Mouse (Mus musculus) forebrain, embryonic 13.5 days (tissue): ENCODE data around the gene Esyt3. TPM values are rescaled to one million over a fixed set of nuclear protein-coding genes. Genes with fewer than 3 reads are reported as not detected.
A peak's percentile ranks its signal among the peaks of the same experiment; 100 is the strongest.

Experiments
- ATAC-seq: fragments of 200-750 bp; cut with Nextera tagmentation; 2 replicates; pipeline ENCODE4 v1.8.0; 2017
- H3K27ac ChIP-seq: fragments of 300-500 bp; sonication (generic); 2 replicates; pipeline ENCODE4 v1.5.1; 2015; ENCODE audit warnings: inconsistent platforms, mild to moderate bottlenecking, moderate library complexity
- H3K27me3 ChIP-seq: fragments of 300-500 bp; sonication (generic); 2 replicates; pipeline ENCODE4 v1.6.1; 2015; ENCODE audit warnings: mild to moderate bottlenecking, inconsistent platforms
- H3K36me3 ChIP-seq: fragments of 300-500 bp; sonication (generic); 2 replicates; pipeline ENCODE4 v1.6.1; 2015; ENCODE audit warnings: mild to moderate bottlenecking, inconsistent platforms; ENCODE audit not compliant: poor library complexity, severe bottlenecking
- H3K4me1 ChIP-seq: fragments of 300-500 bp; sonication (generic); 2 replicates; pipeline ENCODE4 v1.6.1; 2015; ENCODE audit warnings: inconsistent platforms
- H3K4me2 ChIP-seq: fragments of 300-500 bp; sonication (generic); 2 replicates; pipeline ENCODE4 v1.6.1; 2015; ENCODE audit warnings: inconsistent platforms, mild to moderate bottlenecking, moderate library complexity
- H3K4me3 ChIP-seq: fragments of 300-500 bp; sonication (generic); 2 replicates; pipeline ENCODE4 v1.5.1; 2015; ENCODE audit warnings: mild to moderate bottlenecking, inconsistent platforms
- H3K9ac ChIP-seq: fragments of 300-500 bp; sonication (generic); 2 replicates; pipeline ENCODE4 v1.6.1; 2015; ENCODE audit warnings: mild to moderate bottlenecking, inconsistent platforms
- H3K9me3 ChIP-seq: fragments of 300-500 bp; sonication (generic); replicated peaks from 2 replicates; pipeline ENCODE4 v1.6.1; 2016; ENCODE audit warnings: inconsistent platforms
- WGBS: fragments of 180-500 bp; shearing (Covaris S2); methylation state at CpG from one replicate; pipeline ENCODE4 v1.1.7; 2015; 5-methylcytosine and 5-hydroxymethylcytosine counted together
- polyA plus RNA-seq: library from polyadenylated mRNA; unstranded; fragments of >200 nt; fragmentation: Nextera tagmentation; extraction: Ambion mirVana; gene quantifications from 2 replicates; pipeline ENCODE4 v1.2.1, GENCODE M21; 2015

Gene Esyt3
- polyA plus RNA-seq, 1 experiment from 2014 or later: 0.31 TPM

DNA sequence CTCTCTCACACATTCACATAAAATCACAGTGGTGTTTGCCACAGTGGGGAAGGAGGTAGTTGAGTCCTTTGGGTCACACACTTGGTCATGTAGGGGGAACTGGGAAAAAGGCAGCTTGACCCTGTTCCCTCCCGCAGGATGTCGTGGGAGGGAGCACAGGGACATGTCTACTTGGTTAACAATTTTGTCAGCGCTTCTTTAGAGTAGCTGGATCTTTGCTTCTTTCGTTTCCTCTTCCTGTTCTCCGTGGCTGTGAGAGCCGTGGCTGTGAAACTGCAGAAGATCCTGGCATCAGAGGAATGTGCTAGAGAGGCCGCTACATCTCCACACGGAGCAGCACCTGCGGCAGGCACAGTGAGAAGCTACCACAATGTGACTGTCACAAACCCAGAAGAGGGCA is 24.2 kb upstream of the Esyt3 start:
- Histone ChIP-seq H3K4me3 (no peak overlapping the region), H3K36me3 (peaks cover 19% of the 10 kb centered on the region), H3K27me3 (0 out of 2 replicates have a peak, but pooled peaks cover 1% of the 10 kb centered on the region), H3K9ac (no peak overlapping the region), H3K4me1 (no peaks in the 10 kb centered on the region), H3K9me3 (no peaks in the 10 kb centered on the region), H3K4me2 (no peak overlapping the region), H3K27ac (no peak overlapping the region)
- ATAC-seq: no peak
- WGBS: 86% methylated on average over 9 of the region's 9 CpGs

DNA sequence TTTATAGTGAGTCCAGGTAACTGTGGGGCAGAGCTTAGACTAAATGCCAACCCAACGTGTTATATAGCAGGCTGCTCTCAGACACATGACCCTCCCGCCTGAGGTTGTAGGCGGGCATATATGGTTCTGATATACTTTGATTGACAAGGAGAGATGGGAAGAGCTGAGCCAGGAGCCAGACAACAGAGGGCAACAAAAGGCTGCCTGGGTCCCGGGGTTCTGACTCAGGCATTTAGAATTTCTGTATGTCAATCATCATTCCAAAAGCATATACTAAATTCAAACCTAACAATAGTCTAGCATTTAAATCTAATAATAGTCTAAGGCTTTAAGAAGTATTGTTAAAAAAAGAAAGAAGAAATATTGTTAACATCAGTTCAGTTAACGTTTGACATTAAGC is 20.8 kb upstream of the Esyt3 start:
- no peak overlapping the region for H3K9ac ChIP-seq
- WGBS: 69% methylated on average over 5 of the region's 5 CpGs
- ATAC-seq: no peak
- no peak overlapping the region for H3K4me3 ChIP-seq
- H3K27me3 ChIP-seq: 0 out of 2 replicates have a peak, but pooled peaks cover 3% of the 10 kb centered on the region
- H3K9me3 ChIP-seq: no peaks in the 10 kb centered on the region
- H3K36me3 ChIP-seq: no peaks in the 10 kb centered on the region
- H3K27ac ChIP-seq: no peak overlapping the region
- no peak overlapping the region for H3K4me2 ChIP-seq
- H3K4me1 ChIP-seq: no peaks in the 10 kb centered on the region

DNA sequence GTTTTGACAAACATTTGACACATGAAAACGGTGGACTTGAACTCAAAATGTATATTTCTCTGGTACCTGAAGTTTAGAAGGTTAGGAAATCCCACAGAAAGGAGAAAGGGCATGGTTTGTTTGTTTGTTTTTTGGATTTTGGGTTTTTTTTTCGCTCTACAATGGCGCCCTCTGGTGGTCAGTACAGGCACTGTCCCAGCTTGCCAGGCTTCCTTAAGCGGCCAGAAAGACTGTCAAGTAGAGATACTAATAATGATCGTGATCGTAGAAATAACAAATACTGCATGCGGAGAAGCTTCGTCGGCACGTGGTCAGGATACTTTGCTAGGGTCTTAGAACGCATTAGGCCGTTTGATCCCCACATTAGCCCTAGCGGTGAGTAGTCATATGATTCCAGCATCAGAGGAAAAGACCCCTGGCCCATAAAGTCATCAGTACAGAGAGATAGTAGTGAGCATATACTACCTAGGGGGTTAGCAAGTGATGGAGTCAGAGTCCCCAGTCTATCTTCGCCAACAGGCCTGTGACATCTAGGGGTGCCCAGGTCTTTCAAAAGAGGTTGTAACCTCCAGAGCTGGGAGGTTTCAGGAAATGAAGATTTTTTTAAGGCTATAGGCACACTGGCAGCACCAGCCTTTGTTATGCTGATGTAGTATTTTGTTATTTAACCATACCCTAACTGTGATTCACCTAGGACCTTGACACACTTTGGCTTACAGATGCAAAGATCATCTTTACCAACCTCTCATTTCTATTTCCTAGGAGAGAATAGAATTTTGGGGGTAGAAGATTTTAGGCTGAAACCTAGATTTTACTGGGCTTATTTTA is 18.4 kb upstream of the Esyt3 start:
- H3K9ac ChIP-seq: no peak overlapping the region; the same call in 1 of the 2 replicates
- no peak overlapping the region for H3K27ac ChIP-seq
- H3K9me3 ChIP-seq: no peaks in the 10 kb centered on the region
- no peak for ATAC-seq
- H3K4me1 ChIP-seq: no peaks in the 10 kb centered on the region
- 9% methylated on average over 14 of the region's 14 CpGs for WGBS
- H3K27me3 ChIP-seq: 0 out of 2 replicates have a peak, but pooled peaks cover 3% of the 10 kb centered on the region
- H3K4me3 ChIP-seq: no peak overlapping the region
- H3K4me2 ChIP-seq: peak overlapping the region; percentile 35
- no peaks in the 10 kb centered on the region for H3K36me3 ChIP-seq

DNA sequence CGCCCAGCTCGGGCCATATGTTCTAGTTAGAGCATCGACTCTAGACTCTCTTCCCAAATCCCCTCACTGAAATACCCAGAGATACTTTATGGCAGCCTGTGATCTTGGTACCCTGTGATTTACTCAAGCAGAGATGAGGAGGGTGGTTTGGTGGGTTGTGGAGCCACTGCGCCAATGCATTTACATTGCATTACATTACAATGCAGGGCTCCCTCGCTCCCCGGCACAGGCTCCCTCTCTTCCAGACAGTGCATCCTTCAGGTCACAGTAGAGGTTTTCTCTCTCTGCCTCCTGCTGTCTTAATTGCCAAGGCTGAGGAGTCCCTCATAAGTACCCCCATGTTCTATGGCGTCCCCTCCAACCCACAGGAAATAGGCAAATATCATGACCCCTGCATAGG is 10.1 kb upstream of the Esyt3 start:
- H3K36me3 ChIP-seq: no peaks in the 10 kb centered on the region
- H3K27me3 ChIP-seq: no peaks in the 10 kb centered on the region
- H3K4me2 ChIP-seq: no peak overlapping the region
- H3K9ac ChIP-seq: no peak overlapping the region
- H3K4me1 ChIP-seq: no peaks in the 10 kb centered on the region
- no peak overlapping the region for H3K27ac ChIP-seq
- no peak for ATAC-seq
- no peaks in the 10 kb centered on the region for H3K9me3 ChIP-seq
- no peak overlapping the region for H3K4me3 ChIP-seq
- WGBS: 82% methylated on average over 7 of the region's 7 CpGs

DNA sequence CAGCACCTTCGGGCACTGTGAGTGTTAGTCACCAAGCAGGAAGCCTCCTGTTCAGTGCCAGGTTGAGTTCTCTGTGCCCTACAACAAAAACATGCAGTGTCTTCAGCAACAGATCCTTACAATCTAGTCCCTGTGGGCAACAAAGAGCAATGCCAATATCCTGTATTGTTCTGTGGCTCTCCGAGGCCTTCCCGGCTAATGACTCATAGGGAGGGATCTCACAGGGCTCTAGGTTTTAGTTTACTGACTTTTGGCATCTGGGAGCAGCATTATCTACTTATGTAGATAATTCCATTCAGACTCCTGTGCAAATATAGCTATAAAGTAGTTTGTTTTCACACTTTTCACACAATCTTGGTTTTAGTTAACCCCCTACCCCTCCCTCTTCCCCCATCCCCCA is 7.5 kb upstream of the Esyt3 start:
- no peak overlapping the region for H3K4me3 ChIP-seq
- H3K36me3 ChIP-seq: no peaks in the 10 kb centered on the region
- H3K27ac ChIP-seq: no peak overlapping the region
- H3K4me2 ChIP-seq: no peak overlapping the region
- 76% methylated on average over 3 of the region's 3 CpGs for WGBS
- H3K4me1 ChIP-seq: no peaks in the 10 kb centered on the region
- no peaks in the 10 kb centered on the region for H3K27me3 ChIP-seq
- no peak overlapping the region for H3K9ac ChIP-seq
- no peak for ATAC-seq
- H3K9me3 ChIP-seq: no peaks in the 10 kb centered on the region

DNA sequence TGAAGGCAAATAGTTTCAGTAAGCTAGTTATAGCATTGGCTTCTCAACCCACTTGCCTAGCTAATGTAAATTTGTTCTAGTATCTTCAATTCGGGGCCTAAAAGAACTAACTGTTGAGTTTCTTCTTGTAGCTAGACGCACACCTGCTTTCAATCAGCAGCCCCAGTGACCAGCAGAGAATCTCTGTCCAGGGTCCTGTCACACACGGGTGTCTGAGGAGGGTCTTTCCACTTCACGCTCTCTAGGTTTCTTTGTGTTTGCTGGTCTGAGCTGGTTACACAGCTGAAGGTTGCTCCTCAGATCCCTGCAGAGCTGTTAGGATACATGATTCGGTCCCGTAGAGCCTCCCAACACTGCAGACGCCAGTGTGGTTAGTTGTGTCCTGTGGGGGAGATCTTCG is 4.7 kb upstream of the Esyt3 start:
- no peak overlapping the region for H3K4me3 ChIP-seq
- WGBS: 75% methylated on average over 8 of the region's 8 CpGs
- no peaks in the 10 kb centered on the region for H3K36me3 ChIP-seq
- no peak overlapping the region for H3K27ac ChIP-seq
- peaks cover 21% of the 10 kb centered on the region for H3K27me3 ChIP-seq
- no peak for ATAC-seq
- peaks cover 5% of the 10 kb centered on the region for H3K4me1 ChIP-seq
- H3K4me2 ChIP-seq: no peak overlapping the region
- H3K9ac ChIP-seq: no peak overlapping the region
- no peaks in the 10 kb centered on the region for H3K9me3 ChIP-seq

DNA sequence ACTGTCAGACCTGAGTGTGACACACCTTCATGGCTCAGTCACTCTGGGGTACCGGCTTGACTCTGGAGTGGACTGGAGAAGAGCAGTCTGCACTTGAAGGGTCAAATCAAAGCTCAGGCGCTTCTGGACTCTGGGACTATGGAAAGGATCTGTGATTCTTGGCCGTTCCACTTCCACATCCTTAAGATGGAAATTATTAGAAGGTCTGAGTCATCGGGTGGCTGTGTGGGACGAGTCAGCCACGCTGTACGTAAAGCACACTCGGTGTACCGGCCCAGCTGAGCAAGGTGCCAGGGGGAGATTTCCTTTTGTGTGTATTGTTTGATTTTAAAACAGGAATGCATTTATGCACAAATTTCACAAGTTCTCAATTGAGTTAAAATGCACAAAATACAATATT is 3.6 kb upstream of the Esyt3 start:
- H3K9ac ChIP-seq: no peak overlapping the region
- no peak for ATAC-seq
- WGBS: 86% methylated on average over 9 of the region's 9 CpGs
- H3K36me3 ChIP-seq: no peaks in the 10 kb centered on the region
- peaks cover 14% of the 10 kb centered on the region for H3K4me1 ChIP-seq
- H3K4me3 ChIP-seq: no peak overlapping the region
- H3K9me3 ChIP-seq: no peaks in the 10 kb centered on the region
- peaks cover 33% of the 10 kb centered on the region for H3K27me3 ChIP-seq
- H3K4me2 ChIP-seq: no peak overlapping the region
- no peak overlapping the region for H3K27ac ChIP-seq

DNA sequence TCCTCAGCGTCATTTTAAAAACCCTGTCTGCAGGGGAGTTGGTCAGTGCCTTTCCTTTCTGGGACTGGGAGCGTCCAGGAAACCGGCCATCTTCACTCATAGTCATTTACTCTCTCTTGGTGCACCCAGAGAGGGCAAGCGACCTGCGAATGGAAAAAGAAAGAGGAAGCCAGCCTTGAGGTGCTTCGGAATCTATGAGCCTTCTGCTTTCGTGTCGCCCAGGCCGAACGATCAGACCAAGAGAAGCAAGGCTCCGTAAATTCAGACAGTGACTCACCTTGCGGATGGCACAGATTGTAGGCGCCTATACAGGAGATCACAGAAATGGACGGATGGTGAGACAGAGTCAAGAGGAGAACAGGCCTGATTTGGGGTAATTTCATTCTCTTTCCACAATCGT is 655 bp upstream of the Esyt3 start:
- WGBS: 91% methylated on average over 15 of the region's 15 CpGs
- H3K4me3 ChIP-seq: no peak overlapping the region
- H3K9ac ChIP-seq: no peak overlapping the region
- no peak overlapping the region for H3K4me2 ChIP-seq
- H3K36me3 ChIP-seq: no peaks in the 10 kb centered on the region
- peaks cover 47% of the 10 kb centered on the region for H3K27me3 ChIP-seq
- H3K27ac ChIP-seq: no peak overlapping the region
- no peaks in the 10 kb centered on the region for H3K9me3 ChIP-seq
- peaks cover 14% of the 10 kb centered on the region for H3K4me1 ChIP-seq
- ATAC-seq: no peak

DNA sequence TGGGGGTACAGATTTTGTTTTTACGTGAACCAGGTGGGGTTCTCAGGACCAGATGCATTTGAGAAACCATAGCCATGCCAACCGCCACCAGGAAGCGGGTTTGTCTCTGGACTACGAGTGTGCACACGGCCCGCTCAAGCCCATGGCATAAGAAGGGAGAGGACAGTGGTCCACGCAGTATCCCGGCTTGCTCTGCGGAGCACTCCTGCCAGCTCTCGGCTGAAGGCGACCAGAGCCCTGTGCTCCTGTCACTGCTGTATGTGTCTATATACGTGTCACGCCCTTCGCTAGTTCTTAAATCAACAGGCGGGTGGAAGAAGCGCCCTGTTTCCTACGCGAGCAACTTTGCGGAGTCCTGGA is 816 bp downstream of the Esyt3 start:
- WGBS: 4% methylated on average over 19 of the region's 19 CpGs
- Histone ChIP-seq H3K4me2 (peak overlapping the region; percentile 90), H3K36me3 (no peaks in the 10 kb centered on the region), H3K9me3 (no peaks in the 10 kb centered on the region), H3K27ac (no peak overlapping the region), H3K27me3 (peaks cover 47% of the 10 kb centered on the region), H3K4me1 (peaks cover 14% of the 10 kb centered on the region), H3K4me3 (peak overlapping the region; percentile 45), H3K9ac (peak overlapping the region; percentile 57)
- ATAC-seq: peak; percentile 36; the same call in 1 of the 2 replicates

DNA sequence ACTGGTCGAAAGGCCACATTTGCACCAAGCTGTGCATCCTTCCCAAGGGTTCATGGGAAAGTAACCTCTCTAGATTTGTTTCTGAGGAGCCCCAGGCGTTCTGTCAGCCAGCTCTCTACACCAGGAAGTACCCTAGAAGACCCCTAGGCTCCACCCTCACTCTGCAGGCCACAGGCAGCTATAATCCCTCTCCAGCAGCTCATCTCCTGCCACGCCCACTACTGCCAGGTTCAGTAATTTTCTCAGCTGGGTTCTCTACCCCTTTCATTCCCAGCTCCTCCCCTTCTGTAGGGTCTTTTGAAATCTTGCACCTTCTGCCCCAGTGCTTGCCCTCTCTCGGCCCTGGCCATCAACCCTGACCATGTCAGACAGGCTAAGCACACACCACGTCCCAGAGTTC is 2.4 kb downstream of the Esyt3 start:
- no peak for ATAC-seq
- Histone ChIP-seq H3K9me3 (no peaks in the 10 kb centered on the region), H3K4me1 (peaks cover 14% of the 10 kb centered on the region), H3K27me3 (peaks cover 47% of the 10 kb centered on the region), H3K27ac (no peak overlapping the region), H3K9ac (no peak overlapping the region), H3K4me2 (no peak overlapping the region), H3K36me3 (no peaks in the 10 kb centered on the region), H3K4me3 (no peak overlapping the region)
- WGBS: 18% methylated on average over 5 of the region's 5 CpGs

DNA sequence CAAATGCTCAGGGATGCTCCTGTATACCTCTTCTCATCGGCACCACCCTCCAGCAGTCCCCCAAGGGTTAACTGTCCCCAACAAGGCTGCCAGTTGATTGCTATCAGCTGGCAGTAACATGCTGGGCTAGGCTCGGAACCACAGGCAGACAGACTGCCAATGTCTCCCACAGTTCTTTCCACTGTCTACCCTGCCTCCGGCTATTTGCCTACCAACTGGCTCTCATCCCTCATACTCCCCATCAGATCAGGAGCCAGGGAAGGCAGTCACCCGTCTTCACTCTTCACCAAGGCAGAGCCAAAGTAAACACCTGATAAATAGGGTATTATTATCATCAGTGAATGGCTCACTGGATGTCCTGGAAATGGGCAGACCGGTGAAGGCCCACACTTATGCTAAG is 3.6 kb downstream of the Esyt3 start:
- Histone ChIP-seq H3K4me2 (no peak overlapping the region), H3K4me3 (no peak overlapping the region), H3K27me3 (peaks cover 43% of the 10 kb centered on the region), H3K36me3 (no peaks in the 10 kb centered on the region), H3K9me3 (no peaks in the 10 kb centered on the region), H3K27ac (no peak overlapping the region), H3K4me1 (peaks cover 14% of the 10 kb centered on the region), H3K9ac (no peak overlapping the region)
- WGBS: 74% methylated on average over 5 of the region's 5 CpGs
- no peak for ATAC-seq

DNA sequence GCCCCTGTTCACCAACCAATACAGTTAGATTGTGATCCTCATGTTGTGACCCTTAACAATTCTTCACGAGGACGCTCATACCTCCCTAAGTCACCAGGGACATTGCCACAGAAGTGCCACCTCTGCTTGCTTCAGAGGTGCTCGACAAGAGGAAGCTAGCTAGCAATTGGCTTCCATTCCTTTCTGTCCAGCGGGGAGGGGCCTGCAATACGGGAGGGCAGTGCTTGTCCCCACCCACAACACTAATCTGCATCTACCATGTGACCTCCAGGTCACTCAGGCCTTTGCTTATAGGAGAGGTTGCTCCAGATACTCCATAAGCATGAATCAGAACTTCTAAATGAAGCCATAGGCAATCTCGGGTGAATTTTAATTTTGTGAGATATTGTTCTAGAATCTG is 5.0 kb downstream of the Esyt3 start:
- 74% methylated on average over 6 of the region's 6 CpGs for WGBS
- no peak overlapping the region for H3K27ac ChIP-seq

DNA sequence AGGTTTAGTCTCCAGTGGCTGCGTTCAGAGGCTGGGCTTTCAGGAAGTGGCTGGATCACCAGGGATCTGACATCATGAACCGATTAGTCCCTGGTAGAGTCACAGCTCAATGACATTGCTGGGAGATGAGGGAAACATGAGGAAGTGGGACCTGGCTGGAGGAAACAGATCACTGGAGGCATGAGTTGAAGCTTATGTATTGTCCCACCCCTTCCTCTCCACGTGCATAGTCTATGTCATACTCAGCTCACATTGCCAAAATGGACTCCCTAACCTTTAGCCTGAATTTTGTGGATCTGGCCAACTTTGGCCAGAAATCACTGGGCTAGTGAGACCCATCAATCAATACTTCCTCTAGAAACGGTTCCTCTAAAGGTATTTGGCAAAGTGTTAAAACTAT is 5.4 kb downstream of the Esyt3 start:
- H3K4me2 ChIP-seq: no peak overlapping the region
- no peaks in the 10 kb centered on the region for H3K36me3 ChIP-seq
- H3K9me3 ChIP-seq: no peaks in the 10 kb centered on the region
- H3K27me3 ChIP-seq: peaks cover 24% of the 10 kb centered on the region
- ATAC-seq: no peak
- no peak overlapping the region for H3K27ac ChIP-seq
- H3K9ac ChIP-seq: no peak overlapping the region
- no peak overlapping the region for H3K4me3 ChIP-seq
- 87% methylated on average over 4 of the region's 4 CpGs for WGBS
- H3K4me1 ChIP-seq: peaks cover 8% of the 10 kb centered on the region

More for the DNA sequence above, 5.0 kb downstream of the Esyt3 start:
- H3K4me3 ChIP-seq: no peak overlapping the region
- H3K36me3 ChIP-seq: no peaks in the 10 kb centered on the region
- H3K9me3 ChIP-seq: no peaks in the 10 kb centered on the region
- no peak overlapping the region for H3K4me2 ChIP-seq
- no peak overlapping the region for H3K9ac ChIP-seq
- H3K4me1 ChIP-seq: peaks cover 12% of the 10 kb centered on the region
- no peak for ATAC-seq
- H3K27me3 ChIP-seq: peaks cover 29% of the 10 kb centered on the region
